Mouse (Mus musculus): ENCODE data around the gene Rab11a. TPM values are rescaled to one million over a fixed set of nuclear protein-coding genes. Genes with fewer than 3 reads are reported as not detected.

The Rab11a gene
- 264 TPM for polyA plus RNA-seq (2015; fragmentation: Illumina TruSeq; extraction: RNeasy Lipid Tissue Mini Kit (QIAGEN cat#74804); ENCODE audit: insufficient read depth, low replicate concordance)

DNA sequence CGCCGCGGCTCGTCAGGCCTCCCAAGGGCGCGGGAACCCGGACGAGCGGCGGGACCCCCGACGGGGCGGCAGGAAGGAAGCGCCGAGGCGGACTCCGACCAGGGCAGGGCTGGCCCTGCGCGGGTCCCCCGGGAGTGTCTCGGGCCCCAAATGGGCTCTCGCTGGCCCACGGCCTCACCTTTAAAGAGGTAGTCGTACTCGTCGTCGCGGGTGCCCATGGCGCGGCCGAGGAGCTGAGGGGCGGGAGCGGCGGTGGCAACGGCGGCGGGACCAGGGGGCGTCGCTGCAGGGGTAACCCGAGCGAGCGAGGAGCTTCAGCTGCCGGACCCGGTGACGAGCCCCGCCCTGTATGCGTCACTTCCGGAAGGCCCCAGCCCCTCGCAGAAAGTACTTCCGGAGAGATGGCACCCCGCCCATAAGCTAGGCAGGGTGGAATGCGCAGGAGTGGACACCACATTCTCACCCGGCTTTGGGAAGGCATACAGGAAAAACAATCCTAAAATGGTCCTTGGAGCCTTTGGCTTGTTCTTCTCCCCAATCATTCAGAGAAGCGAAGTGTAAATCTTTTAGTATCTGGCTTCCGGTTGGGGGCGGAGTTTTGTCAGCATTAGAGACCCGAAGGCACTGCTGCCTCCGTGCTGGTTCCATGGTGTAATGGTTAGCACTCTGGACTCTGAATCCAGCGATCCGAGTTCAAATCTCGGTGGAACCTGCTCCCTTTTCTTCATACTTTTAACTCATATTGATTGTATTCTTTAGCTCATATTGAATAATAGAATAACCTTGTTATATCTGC, at the start of gene Rab11a:
Rab11a (minus strand) TSS at position 353 of the 796 bp plus-strand sequence.

Other genes with a start within 250 kb of the Rab11a start
- gene Dennd4a, start 73.6 kb upstream of the Rab11a start, polyA plus RNA-seq (2015; fragmentation: Illumina TruSeq; extraction: RNeasy Lipid Tissue Mini Kit (QIAGEN cat#74804); ENCODE audit: insufficient read depth, low replicate concordance) = 83.5 TPM
- gene Slc24a1, start 213.8 kb upstream of the Rab11a start, polyA plus RNA-seq (2015; fragmentation: Illumina TruSeq; extraction: RNeasy Lipid Tissue Mini Kit (QIAGEN cat#74804); ENCODE audit: insufficient read depth, low replicate concordance) = 0.04 TPM
- gene Ints14, start 223.1 kb upstream of the Rab11a start, polyA plus RNA-seq (2015; fragmentation: Illumina TruSeq; extraction: RNeasy Lipid Tissue Mini Kit (QIAGEN cat#74804); ENCODE audit: insufficient read depth, low replicate concordance) = 30.2 TPM